Mouse (Mus musculus) frontal cortex, postnatal 10 days (tissue): ENCODE data around the gene Gm49352.
"Not testable (repeated sequence)": the region's sequence is repeated elsewhere in the genome, so short reads cannot be mapped to it uniquely, and the experiment has no call there.

Source experiments
- DNase-seq, 2 experiments: peaks; one replicate each; pipeline ENCODE4 v3.0.0; 2022; ENCODE audit warnings: low spot score in 2 of 2, mixed read lengths in 1 of 2

Gene Gm49352

DNA sequence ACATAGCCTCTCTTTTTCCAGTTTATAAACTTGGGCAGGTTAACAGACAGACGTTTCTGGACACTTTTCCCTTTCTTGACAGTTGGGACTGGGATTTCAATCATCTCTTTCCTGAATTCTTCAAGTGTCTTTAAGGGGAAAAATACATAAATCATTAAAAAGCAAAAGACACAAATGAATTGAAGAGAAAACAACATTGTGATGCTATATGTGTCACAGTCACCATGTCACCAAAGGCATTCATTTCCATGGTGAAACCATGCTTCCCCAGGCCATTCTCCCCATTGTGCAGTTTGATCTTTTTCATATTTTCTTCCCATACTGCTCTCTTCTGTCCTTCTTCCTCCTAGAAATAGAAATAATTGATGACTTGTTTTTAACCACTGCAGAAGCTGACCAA, at the start of gene Gm49352:
TSS of gene Gm49352 (minus strand) at position 101 of the 400 bp plus-strand sequence.
- DNase-seq: not testable (repeated sequence)

DNA sequence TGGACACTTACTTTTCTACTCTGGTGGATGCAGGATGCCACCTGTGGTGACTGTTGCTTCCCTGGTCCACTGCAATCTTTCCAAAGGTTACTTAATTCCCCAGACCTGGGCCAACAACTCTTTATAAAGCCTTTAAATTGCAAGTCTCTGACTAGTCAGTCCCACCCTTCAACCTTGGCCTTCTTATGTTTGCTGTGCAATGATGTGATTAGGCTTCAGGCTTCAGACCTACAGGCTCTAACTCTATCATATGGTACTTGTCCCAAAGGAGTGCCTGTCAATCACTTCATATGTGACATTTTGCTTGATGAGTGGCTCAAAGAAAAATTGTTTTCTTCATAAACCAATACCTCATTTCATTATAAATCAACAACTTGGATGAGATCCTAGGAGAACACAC, 2.1 kb upstream of the Gm49352 start, which contains the start of gene Cts3:
TSS of gene Cts3 (minus strand) at position 101 of the 400 bp plus-strand sequence.
- DNase-seq: no peak

DNA sequence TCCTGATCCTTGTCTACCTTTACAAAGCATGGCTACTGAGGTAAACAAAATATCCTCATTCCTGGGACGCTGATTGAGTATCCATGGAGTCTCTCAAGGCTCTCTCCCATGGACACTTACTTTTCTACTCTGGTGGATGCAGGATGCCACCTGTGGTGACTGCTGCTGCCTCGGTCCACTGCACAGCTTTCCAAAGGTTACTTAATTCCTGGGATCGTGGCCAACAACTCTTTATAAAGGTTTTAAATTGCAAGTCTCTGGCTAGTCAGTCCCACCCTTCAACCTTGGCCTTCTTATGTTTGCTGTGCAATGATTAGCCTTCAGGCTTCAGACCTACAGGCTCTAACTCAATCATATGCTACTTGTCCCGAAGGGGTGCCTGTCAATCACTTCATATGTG, 26.3 kb downstream of the Gm49352 start, which contains the start of gene Ctsm:
TSS of gene Ctsm (minus strand) at position 209 of the 400 bp plus-strand sequence.
- no peak for DNase-seq
